Mouse (Mus musculus): ENCODE data around the gene Fgfr2. TPM values are rescaled to one million over a fixed set of nuclear protein-coding genes. Genes with fewer than 3 reads are reported as not detected.

Fgfr2 gene
- total RNA-seq, 2 experiments from 2014 or later = 1.5 to 1.7 TPM

- intact Hi-C loops (cut with DNase I) = no loop called here
- no peak for DNase-seq
Observed at GRCm38 (mm10) chr7:132012969-132013679, 1110.0 kb downstream of the Fgfr2 start.

GRCm38 (mm10) chr7:132009002-132009401, 1114.1 kb downstream of the Fgfr2 start:
- intact Hi-C loops (cut with DNase I) = no loop called here
- DNase-seq = no peak

- no peak for DNase-seq
- intact Hi-C loops (cut with DNase I) = no loop called here
Observed at GRCm38 (mm10) chr7:132005996-132006696, 1117.0 kb downstream of the Fgfr2 start.

- intact Hi-C loops (cut with DNase I) = no loop called here
- DNase-seq = no peak
Observed at GRCm38 (mm10) chr7:131992873-131993272, 1130.3 kb downstream of the Fgfr2 start.

DNA sequence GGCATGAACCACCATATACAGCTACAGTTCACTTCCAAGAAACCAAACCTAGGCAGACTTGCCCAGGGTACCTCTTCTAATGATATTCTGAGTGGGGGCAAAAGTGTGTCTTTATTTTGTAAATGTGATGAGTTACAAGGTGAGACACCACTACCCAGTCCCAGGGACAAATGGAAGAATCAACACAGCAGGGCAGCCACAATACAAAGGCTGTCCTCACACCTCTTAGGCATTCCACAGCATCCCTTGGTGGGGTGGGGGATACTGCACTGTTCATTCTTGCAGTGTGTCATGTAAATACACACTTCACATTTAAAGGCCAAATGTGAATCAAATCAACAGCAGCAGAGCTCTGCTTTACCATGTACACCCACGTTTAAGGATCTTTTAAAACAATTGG, 1130.9 kb downstream of the Fgfr2 start:
- intact Hi-C loops (cut with DNase I) = no loop called here

DNA sequence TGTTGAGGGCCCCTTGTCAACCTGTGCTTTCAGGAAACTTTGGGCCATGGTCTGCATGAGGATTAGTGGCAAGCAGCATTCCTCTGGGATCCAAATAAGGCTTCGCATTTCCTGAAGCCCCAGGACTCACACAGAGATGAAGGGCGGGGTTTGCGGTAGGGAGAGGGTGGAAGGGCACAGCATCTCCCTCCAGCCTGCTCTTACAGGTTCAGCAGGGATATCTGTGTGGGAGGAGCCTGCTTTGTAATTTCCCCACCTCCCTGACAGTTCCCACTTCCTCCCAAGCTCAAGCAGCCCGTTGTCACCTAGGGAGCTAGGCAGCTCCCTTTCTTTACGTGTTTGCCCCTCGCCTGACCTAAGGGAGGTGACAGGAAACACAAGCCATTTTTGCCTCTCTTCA, 1134.1 kb downstream of the Fgfr2 start:
- no peak for DNase-seq
- intact Hi-C loops (cut with DNase I) = no loop called here

More for the DNA sequence above, 1130.9 kb downstream of the Fgfr2 start:
- no peak for DNase-seq

- intact Hi-C loops (cut with DNase I) = no loop called here
- DNase-seq = no peak
Observed at GRCm38 (mm10) chr7:131978609-131979008, 1144.5 kb downstream of the Fgfr2 start.

DNA sequence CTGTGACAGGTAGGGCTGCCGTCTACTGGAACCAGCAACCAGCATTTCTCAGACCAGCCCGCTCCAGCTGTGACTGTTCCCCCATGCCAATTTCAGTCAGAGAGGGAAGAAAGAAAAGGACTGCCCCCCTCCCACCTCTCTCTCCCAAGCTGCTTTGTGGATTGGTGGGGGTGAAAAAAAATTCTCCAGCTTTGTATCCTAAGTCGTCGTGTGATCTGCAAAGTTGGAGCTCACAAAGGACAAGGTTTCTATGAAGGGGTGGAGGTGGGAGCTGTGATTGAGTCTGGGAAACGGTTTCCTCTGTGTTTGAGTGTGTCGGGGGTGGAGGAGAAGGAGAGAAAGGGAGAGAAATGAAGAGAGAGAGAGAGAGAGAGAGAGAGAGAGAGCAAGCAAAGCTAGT, 1147.3 kb downstream of the Fgfr2 start:
- no peak for DNase-seq
- intact Hi-C loops (cut with DNase I) = no loop called here

DNA sequence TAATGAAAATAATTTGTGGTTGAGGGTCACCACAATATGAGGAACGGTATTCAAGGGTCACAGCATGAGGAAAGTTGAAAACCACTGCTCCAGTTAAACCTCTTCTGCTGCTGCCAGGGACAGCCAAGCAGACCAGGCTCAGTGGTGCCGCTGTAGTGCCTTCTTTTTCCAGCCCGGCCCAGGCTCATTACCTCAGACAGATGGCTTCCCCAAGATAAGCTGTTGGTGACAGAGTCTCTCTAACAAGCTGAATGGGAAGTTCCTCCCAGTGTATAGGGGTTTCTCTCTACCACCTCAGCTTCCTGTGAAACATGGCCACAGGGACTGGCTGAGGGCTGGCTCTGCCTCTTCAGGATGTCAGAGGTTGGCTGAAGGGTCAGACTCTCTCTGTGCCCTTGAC, 1152.9 kb downstream of the Fgfr2 start:
- no peak for DNase-seq
- intact Hi-C loops (cut with DNase I) = no loop called here

- intact Hi-C loops (cut with DNase I) = no loop called here
- no peak for DNase-seq
Observed at GRCm38 (mm10) chr7:131966916-131967494, 1156.1 kb downstream of the Fgfr2 start.

DNA sequence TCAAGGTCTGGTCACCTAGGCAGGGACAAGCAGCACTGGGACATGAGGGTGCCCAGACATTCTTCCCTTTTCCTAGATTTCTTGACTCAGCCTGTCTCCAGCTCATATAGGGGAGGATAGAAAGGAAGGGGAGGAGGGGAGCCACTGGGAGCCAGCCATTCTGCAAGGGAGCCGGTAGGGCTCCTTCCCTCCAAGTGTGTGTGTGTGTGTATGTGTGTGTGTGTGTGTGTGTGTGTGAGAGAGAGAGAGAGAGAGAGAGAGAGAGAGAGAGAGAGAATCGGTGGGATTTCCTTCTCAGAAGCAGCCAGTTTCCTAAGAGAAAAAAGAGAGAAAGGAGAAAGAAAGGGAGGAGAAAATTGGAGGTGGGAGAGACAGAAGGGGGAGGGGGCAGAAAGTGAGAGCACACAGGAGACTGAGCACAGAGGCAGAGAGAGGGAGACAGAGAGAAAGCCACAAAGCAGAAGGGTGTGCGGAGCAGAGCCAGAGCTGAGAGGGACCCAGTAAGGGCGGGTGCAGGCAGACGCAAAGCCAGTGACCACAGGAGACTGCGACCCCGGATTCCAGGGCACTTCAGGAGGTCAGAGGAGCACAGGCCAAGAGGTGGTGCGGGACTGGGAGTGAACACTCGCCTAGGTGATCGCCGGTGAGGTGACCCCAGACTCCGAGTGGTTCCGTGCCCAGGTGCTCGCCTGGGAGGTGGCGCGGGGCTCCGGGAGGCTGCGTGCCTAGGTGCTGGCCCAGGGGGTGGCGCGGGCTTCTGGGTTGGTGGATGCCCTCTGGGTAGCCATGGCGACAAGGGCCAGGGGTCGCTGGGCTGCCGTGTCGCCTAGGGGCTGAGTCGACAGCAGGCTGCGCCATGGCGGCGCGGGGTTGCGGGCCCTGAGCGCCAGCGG, 1156.9 kb downstream of the Fgfr2 start, which contains the start of gene Gpr26:
TSS of gene Gpr26 (plus strand) at position 438 of the 893 bp plus-strand sequence.
- no peak for DNase-seq
- intact Hi-C loops (cut with DNase I) = no loop called here

DNA sequence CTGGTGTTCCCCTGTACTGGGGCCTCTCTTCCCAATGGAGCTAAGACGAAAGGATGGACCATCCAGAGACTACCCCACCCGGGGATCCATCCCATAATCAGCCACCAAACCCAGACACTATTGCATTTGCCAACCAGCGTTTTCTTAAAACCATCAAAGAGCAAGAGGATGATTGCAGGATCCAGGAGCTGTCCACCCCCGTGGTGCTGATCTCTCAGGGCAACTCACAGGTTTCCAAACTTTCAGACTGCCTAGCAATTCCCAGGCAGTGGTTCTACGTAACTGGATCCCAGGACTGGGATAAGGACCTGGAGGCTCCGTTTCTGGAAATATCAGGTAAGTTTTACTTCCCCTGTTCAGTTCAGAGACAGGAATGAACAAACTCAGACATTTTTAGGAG, 1162.6 kb downstream of the Fgfr2 start:
- intact Hi-C loops (cut with DNase I) = no loop called here
- peak; percentile 10 to 30 for DNase-seq

- intact Hi-C loops (cut with DNase I) = no loop called here
- DNase-seq = no peak
Observed at GRCm38 (mm10) chr7:131958705-131959104, 1164.4 kb downstream of the Fgfr2 start.

DNA sequence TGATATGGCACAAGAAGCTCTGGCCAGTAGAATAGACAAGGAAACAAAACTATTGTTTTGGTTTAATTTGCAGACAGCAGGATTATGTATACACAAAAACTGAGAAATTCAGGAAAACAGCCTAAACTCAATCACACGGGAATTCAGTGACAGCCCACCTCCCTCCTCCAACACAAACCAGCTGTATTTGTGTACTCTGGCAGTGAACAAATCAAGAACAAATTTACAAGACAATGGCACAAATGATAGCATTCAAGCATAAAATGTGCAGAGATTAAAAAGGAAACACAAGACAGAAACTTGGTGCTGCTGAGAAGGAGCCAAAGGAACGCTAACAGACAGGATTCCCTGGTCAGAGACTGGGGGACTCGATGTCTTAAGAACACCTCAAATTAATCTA, 1169.7 kb downstream of the Fgfr2 start:
- no peak for DNase-seq
- intact Hi-C loops (cut with DNase I) = no loop called here

DNA sequence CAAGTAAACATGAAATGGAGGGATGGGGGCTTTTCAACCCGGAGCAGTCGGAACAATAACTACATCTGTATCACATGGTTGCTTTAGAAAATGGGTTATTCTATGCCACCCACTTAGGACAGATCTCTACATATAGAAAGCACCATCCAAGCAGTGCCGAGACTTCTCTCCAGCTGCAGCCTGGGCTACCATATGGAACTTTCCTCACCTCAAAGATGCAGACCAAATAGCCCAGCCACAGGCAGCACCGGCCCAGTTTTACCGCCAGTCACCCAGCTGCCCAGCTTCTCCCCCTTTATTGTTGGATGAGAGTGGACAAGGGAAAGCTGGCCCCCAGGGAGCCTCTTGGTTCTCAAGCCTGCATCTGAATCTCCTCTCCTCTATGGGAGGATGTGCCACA, 1172.0 kb downstream of the Fgfr2 start:
- DNase-seq = no peak
- intact Hi-C loops (cut with DNase I) = no loop called here

DNA sequence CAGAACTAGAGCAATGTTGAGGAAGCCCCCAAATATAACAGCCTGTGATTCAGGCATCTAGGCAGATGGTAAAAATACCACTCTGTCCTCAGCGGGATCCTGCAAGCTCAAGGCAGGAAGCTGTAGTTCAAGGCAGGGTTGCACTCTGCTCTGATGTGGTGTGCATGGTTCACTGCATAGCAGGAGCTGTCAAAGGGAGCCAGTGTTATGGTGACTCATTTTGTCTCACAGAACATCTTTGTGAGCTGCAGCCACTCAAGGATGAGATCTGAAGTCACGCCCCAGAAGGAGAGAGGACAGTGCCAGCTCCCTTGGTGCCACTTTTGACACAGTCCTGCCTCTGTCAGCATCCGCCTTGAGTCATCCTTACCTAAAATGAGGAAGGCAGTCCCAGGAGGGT, 1185.5 kb downstream of the Fgfr2 start:
- DNase-seq = no peak
- intact Hi-C loops (cut with DNase I) = no loop called here

- no peak for DNase-seq
- intact Hi-C loops (cut with DNase I) = no loop called here
Observed at GRCm38 (mm10) chr7:131927288-131928050, 1195.7 kb downstream of the Fgfr2 start.

- DNase-seq = no peak
Observed at GRCm38 (mm10) chr7:131917384-131917783, 1205.8 kb downstream of the Fgfr2 start.

DNA sequence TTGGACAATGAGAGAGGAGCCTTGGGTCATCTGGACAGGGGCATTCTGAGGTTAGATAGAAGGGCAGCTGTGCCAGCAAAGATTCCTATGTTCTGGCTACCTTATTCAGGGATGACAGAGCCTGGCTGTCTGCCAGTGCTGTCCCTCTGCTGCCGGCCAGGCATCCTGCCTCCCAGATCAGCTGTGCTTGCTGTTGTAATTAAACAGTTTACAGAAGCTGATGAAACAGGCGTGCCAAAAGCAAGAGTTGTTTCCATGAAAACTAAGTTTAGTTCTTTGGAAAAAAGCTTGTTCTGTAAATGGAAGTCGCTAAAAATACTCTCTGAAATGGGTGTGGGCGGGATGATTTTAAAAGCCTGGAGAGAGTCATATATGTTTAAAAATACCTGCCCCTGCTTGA, 1213.5 kb downstream of the Fgfr2 start:
- intact Hi-C loops (cut with DNase I) = loop anchor here (10.0 kb wide), 1 partner anchor 485 kb away; no protein-coding TSS in a partner anchor
- DNase-seq = no peak

More at GRCm38 (mm10) chr7:131917384-131917783, 1205.8 kb downstream of the Fgfr2 start:
- intact Hi-C loops (cut with DNase I) = no loop called here
